Mouse (Mus musculus): ENCODE data around the gene Acox1.

GRCm38 (mm10) chr11:116213877-116214510 is 15.1 kb upstream of the Acox1 start:
- TF ChIP-seq CTCF (conservative IDR thresholded peaks at IDR 0.05; ENCODE audit: insufficient read depth, insufficient read length, low read depth, low read length) = no peak
- TF ChIP-seq POLR2A (IDR thresholded peaks at IDR 0.05; ENCODE audit: low read depth, low read length) = no peak
